13 mouse cellular contexts compared by ENCODE assay signal in genomic region chr14:55160251-55161071, GRCm38 (mm10). TPM values are rescaled to one million over a fixed set of nuclear protein-coding genes. Genes with fewer than 3 reads are reported as not detected.
A peak's percentile ranks its signal among the peaks of the same experiment; 100 is the strongest.
DNase-seq lines count a peak whose midpoint lies in the region; ATAC-seq and TF ChIP-seq lines count a peak whose summit lies in the region.
"Had no signal": no experiment of that assay in that cellular context is flagged by ENCODE, and none has a peak within 500 bp of the region (broad histone marks: within the 10 kb centered on the region; RNA-seq: fewer than 3 reads in every experiment).

No protein-coding gene starts in this region.

- WGBS in heart, adult 2 months, result 72% methylated on average over 7 of the region's 10 CpGs
- 55% methylated on average over 8 of the region's 10 CpGs for WGBS in liver, embryonic 12.5 days (ENCODE audit: insufficient replicate concordance)
- WGBS in liver, postnatal 0 days (ENCODE audit: insufficient replicate concordance), result 61% methylated on average over 10 of the region's 10 CpGs
- 76% methylated on average over 8 of the region's 10 CpGs for WGBS in embryonic facial prominence, embryonic 11.5 days
- 79% methylated on average over 8 of the region's 10 CpGs for WGBS in midbrain, embryonic 16.5 days

- no peak for TF ChIP-seq POLR2A in heart, adult 2 months (IDR thresholded peaks at IDR 0.05; ENCODE audit: insufficient read depth, low read depth, low read length)

- H3K79me2 ChIP-seq in heart, adult 2 months (replicated peaks; ENCODE audit: control insufficient read depth, insufficient read depth, low read length), result no peaks in the 10 kb centered on the region

- no peak for TF ChIP-seq EP300 in heart, adult 2 months (IDR thresholded peaks at IDR 0.05; ENCODE audit: insufficient read depth, low read depth, low read length)
- TF ChIP-seq EP300 in liver, postnatal 0 days (IDR thresholded peaks at IDR 0.05; ENCODE audit: low read depth), result no peak

- no peak for TF ChIP-seq CTCF in heart, adult 2 months (IDR thresholded peaks at IDR 0.05)
- TF ChIP-seq CTCF in liver, postnatal 0 days (IDR thresholded peaks at IDR 0.05; ENCODE audit: low read depth), result no peak

- peak; percentile 80 for DNase-seq in heart, adult 11 months
- no peak for DNase-seq in heart, adult 2 months
- DNase-seq in liver, postnatal 0 days, result no peak
- no peak for DNase-seq in embryonic facial prominence, embryonic 11.5 days (ENCODE audit: low spot score)
- no peak for DNase-seq in embryo, embryonic 11 days
- no peak for DNase-seq in gastrocnemius, postnatal 14 days

- no peak overlapping the region for H3K9ac ChIP-seq in heart, adult 2 months (ENCODE audit: low read depth, low read length)
- no peak overlapping the region for H3K9ac ChIP-seq in liver, embryonic 12.5 days
- no peak overlapping the region for H3K9ac ChIP-seq in liver, postnatal 0 days (replicated peaks)
- H3K9ac ChIP-seq in embryonic facial prominence, embryonic 11.5 days (replicated peaks; ENCODE audit: low read length), result no peak overlapping the region
- no peak overlapping the region for H3K9ac ChIP-seq in midbrain, embryonic 16.5 days (ENCODE audit: low read depth, low read length)
- H3K9ac ChIP-seq: limb, embryonic 12.5 days; lung, embryonic 15.5 days had no signal

- no peaks in the 10 kb centered on the region for H3K9me3 ChIP-seq in liver, embryonic 12.5 days (replicated peaks)
- H3K9me3 ChIP-seq in liver, postnatal 0 days (ENCODE audit: low read length), result no peaks in the 10 kb centered on the region
- no peaks in the 10 kb centered on the region for H3K9me3 ChIP-seq in embryonic facial prominence, embryonic 11.5 days (replicated peaks; ENCODE audit: control insufficient read depth, low read length)
- H3K9me3 ChIP-seq in midbrain, embryonic 16.5 days (replicated peaks; ENCODE audit: control insufficient read depth, low read length, poor library complexity, severe bottlenecking), result no peaks in the 10 kb centered on the region
- H3K9me3 ChIP-seq: limb, embryonic 12.5 days; lung, embryonic 15.5 days; megakaryocyte, embryonic 14.5 days had no signal

- no peaks in the 10 kb centered on the region for H3K4me1 ChIP-seq in heart, adult 2 months (ENCODE audit: control insufficient read depth, insufficient read depth, low read length)
- H3K4me1 ChIP-seq in liver, embryonic 12.5 days, result peaks cover 6% of the 10 kb centered on the region
- H3K4me1 ChIP-seq in liver, postnatal 0 days (ENCODE audit: insufficient read depth), result no peaks in the 10 kb centered on the region
- no peaks in the 10 kb centered on the region for H3K4me1 ChIP-seq in embryonic facial prominence, embryonic 11.5 days (ENCODE audit: control insufficient read depth, insufficient read depth, low read length)
- H3K4me1 ChIP-seq in midbrain, embryonic 16.5 days (ENCODE audit: control insufficient read depth, insufficient read depth, low read length), result no peaks in the 10 kb centered on the region; the same call in 1 of the 2 replicates

- intact Hi-C loops in heart, adult 2 months (cut with DNase I), result loop anchor here (2.0 kb wide), 1 partner anchor 38 kb away; no protein-coding TSS in a partner anchor
- intact Hi-C loops in gastrocnemius, postnatal 14 days (cut with DNase I; ENCODE audit: low total_unique reads), result no loop called here

- H3K27ac ChIP-seq in heart, adult 2 months, result no peak overlapping the region
- no peak overlapping the region for H3K27ac ChIP-seq in liver, embryonic 12.5 days
- no peak overlapping the region for H3K27ac ChIP-seq in liver, postnatal 0 days (ENCODE audit: low read depth)
- no peak overlapping the region for H3K27ac ChIP-seq in embryonic facial prominence, embryonic 11.5 days (replicated peaks; ENCODE audit: low read depth, low read length)
- H3K27ac ChIP-seq in midbrain, embryonic 16.5 days (ENCODE audit: low read length), result no peak overlapping the region
- H3K27ac ChIP-seq: limb, embryonic 12.5 days; lung, embryonic 15.5 days had no signal

- 0 out of 2 replicates have a peak overlapping the region, but pooled peaks have one; percentile 42 for H3K4me2 ChIP-seq in liver, embryonic 12.5 days
- H3K4me2 ChIP-seq in liver, postnatal 0 days (ENCODE audit: low read depth, low read length), result no peak overlapping the region
- no peak overlapping the region for H3K4me2 ChIP-seq in embryonic facial prominence, embryonic 11.5 days (ENCODE audit: low read depth, low read length)
- no peak overlapping the region for H3K4me2 ChIP-seq in midbrain, embryonic 16.5 days (ENCODE audit: low read length)

- H3K27me3 ChIP-seq in heart, adult 2 months (ENCODE audit: control insufficient read depth, insufficient read depth, low read length), result no peaks in the 10 kb centered on the region
- H3K27me3 ChIP-seq in liver, embryonic 12.5 days (replicated peaks), result peaks cover 23% of the 10 kb centered on the region; the same call in 1 of the 2 replicates
- no peaks in the 10 kb centered on the region for H3K27me3 ChIP-seq in liver, postnatal 0 days (ENCODE audit: insufficient read depth, low read length)
- H3K27me3 ChIP-seq in embryonic facial prominence, embryonic 11.5 days (ENCODE audit: control insufficient read depth, insufficient read depth, low read length), result no peaks in the 10 kb centered on the region
- H3K27me3 ChIP-seq in midbrain, embryonic 16.5 days (ENCODE audit: control insufficient read depth, insufficient read depth, low read depth, low read length), result no peaks in the 10 kb centered on the region
- H3K27me3 ChIP-seq: limb, embryonic 12.5 days; lung, embryonic 15.5 days had no signal

- ATAC-seq in liver, embryonic 12.5 days, result no peak
- no peak for ATAC-seq in liver, postnatal 0 days
- 0 out of 2 replicates have a peak, but pooled peaks have one; percentile 20 for ATAC-seq in embryonic facial prominence, embryonic 11.5 days (replicated peaks; ENCODE audit: insufficient number of reproducible peaks, low FRiP score, low TSS enrichment, low read depth)
- ATAC-seq in midbrain, embryonic 16.5 days, result peak; percentile 59

- no peaks in the 10 kb centered on the region for H3K36me3 ChIP-seq in heart, adult 2 months (ENCODE audit: control insufficient read depth, insufficient read depth, low read length)
- H3K36me3 ChIP-seq in liver, embryonic 12.5 days, result no peaks in the 10 kb centered on the region
- no peaks in the 10 kb centered on the region for H3K36me3 ChIP-seq in liver, postnatal 0 days (replicated peaks; ENCODE audit: insufficient read depth, low read length)
- no peaks in the 10 kb centered on the region for H3K36me3 ChIP-seq in embryonic facial prominence, embryonic 11.5 days (replicated peaks; ENCODE audit: control insufficient read depth, insufficient read depth, low read depth, low read length)
- no peaks in the 10 kb centered on the region for H3K36me3 ChIP-seq in midbrain, embryonic 16.5 days (ENCODE audit: control insufficient read depth, insufficient read depth, low read length)
- H3K36me3 ChIP-seq: limb, embryonic 12.5 days; lung, embryonic 15.5 days had no signal

- no peak overlapping the region for H3K4me3 ChIP-seq in heart, adult 2 months
- no peak overlapping the region for H3K4me3 ChIP-seq in liver, embryonic 12.5 days
- H3K4me3 ChIP-seq in liver, postnatal 0 days (ENCODE audit: low read depth, low read length), result no peak overlapping the region
- H3K4me3 ChIP-seq in embryonic facial prominence, embryonic 11.5 days (ENCODE audit: low read depth, low read length), result no peak overlapping the region
- no peak overlapping the region for H3K4me3 ChIP-seq in midbrain, embryonic 16.5 days (ENCODE audit: low read depth, low read length)

RNA-seq across cellular contexts. Expression of gene Jph4, which starts 43.7 kb away (rescaled TPM):
- total RNA-seq in heart, adult 2 months (2021), result under 1 TPM in 1 of 2 experiments, not detected in 1; 0.23 TPM
- 0.25 and 0.32 TPM in 2 replicates for polyA plus RNA-seq in heart, adult 2 months (2012; rRNA removed)
- 0.15 and 0.18 TPM in 2 replicates for polyA plus RNA-seq in liver, embryonic 12.5 days (2016; fragmentation: Nextera tagmentation; extraction: Ambion mirVana)
- polyA plus RNA-seq in liver, postnatal 0 days (2015; fragmentation: Nextera tagmentation; extraction: Ambion mirVana), result not detected in 2 replicates
- polyA plus RNA-seq in embryonic facial prominence, embryonic 11.5 days (2014; fragmentation: Nextera tagmentation; extraction: Ambion mirVana), result 1.2 and 1.3 TPM in 2 replicates
- 37.3 and 40.3 TPM in 2 replicates for polyA plus RNA-seq in midbrain, embryonic 16.5 days (2015; fragmentation: Nextera tagmentation; extraction: Ambion mirVana)
- under 1 TPM; 0.42 to 0.62 TPM for total RNA-seq in gastrocnemius, postnatal 14 days (2021)
- polyA plus RNA-seq: C2C12; inflammation-experienced regulatory T-cells, adult 6 months had no signal

RNA-seq across cellular contexts. Expression of gene Ap1g2, which starts 54.1 kb away (rescaled TPM):
- 1 to 10 TPM; 5.3 to 5.6 TPM for total RNA-seq in heart, adult 2 months (2021)
- polyA plus RNA-seq in heart, adult 2 months (2012; rRNA removed), result 8.2 and 10.2 TPM in 2 replicates
- polyA plus RNA-seq in liver, embryonic 12.5 days (2016; fragmentation: Nextera tagmentation; extraction: Ambion mirVana), result 34.0 and 34.5 TPM in 2 replicates
- polyA plus RNA-seq in liver, postnatal 0 days (2015; fragmentation: Nextera tagmentation; extraction: Ambion mirVana), result 7.8 and 9.6 TPM in 2 replicates
- polyA plus RNA-seq in embryonic facial prominence, embryonic 11.5 days (2014; fragmentation: Nextera tagmentation; extraction: Ambion mirVana), result 8.4 and 13.4 TPM in 2 replicates
- 9.0 and 9.2 TPM in 2 replicates for polyA plus RNA-seq in midbrain, embryonic 16.5 days (2015; fragmentation: Nextera tagmentation; extraction: Ambion mirVana)
- total RNA-seq in gastrocnemius, postnatal 14 days (2021), result 1 to 10 TPM; 4.1 to 7.0 TPM

Comparison
In these comparisons a context has a peak if more than half of its experiments do, and no peak if none do; other contexts are left out.
1. ATAC-seq: peak in embryonic facial prominence, embryonic 11.5 days (single experiment) and midbrain, embryonic 16.5 days (single experiment); none in liver, embryonic 12.5 days (single experiment) and liver, postnatal 0 days (single experiment).
2. RNA of gene Jph4, which starts 43.7 kb away (polyA plus RNA-seq): 37.3 to 40.3 TPM in midbrain, embryonic 16.5 days; 1.2 to 1.3 TPM in embryonic facial prominence, embryonic 11.5 days, 0.25 to 0.32 TPM in heart, adult 2 months, 0.15 to 0.18 TPM in liver, embryonic 12.5 days and not detected in liver, postnatal 0 days; every median in the first group is over 10 times any median in the second.